Comparison of ENCODE assay signal across 12 mouse cellular contexts in genomic region chr6:5802840-5803491, GRCm38 (mm10).
DNase-seq lines count a peak whose midpoint lies in the region; ATAC-seq lines count a peak whose summit lies in the region.
"Had no signal": no experiment of that assay in that cellular context is flagged by ENCODE, and none has a peak within 500 bp of the region (broad histone marks: within the 10 kb centered on the region; RNA-seq: fewer than 3 reads in every experiment).

No protein-coding gene starts in this region.

- WGBS in kidney, embryonic 16.5 days, result 43% methylated on average over 11 of the region's 11 CpGs

- no peak overlapping the region for H3K9ac ChIP-seq in kidney, embryonic 16.5 days (replicated peaks; ENCODE audit: low read length)

- no peak overlapping the region for H3K4me3 ChIP-seq in kidney, embryonic 16.5 days (ENCODE audit: low read length)
- H3K4me3 ChIP-seq: erythroblast, embryonic 14.5 days; left cerebral cortex, adult 2 months; myocyte had no signal

- peak; percentile 83 for ATAC-seq in kidney, embryonic 16.5 days (ENCODE audit: low FRiP score, low TSS enrichment)

- H3K9me3 ChIP-seq in kidney, embryonic 16.5 days (ENCODE audit: low read length), result no peaks in the 10 kb centered on the region
- H3K9me3 ChIP-seq: G1E had no signal

- intact Hi-C loops in heart, postnatal 36 days (cut with DNase I), result loop anchor here (1.0 kb wide), 1 partner anchor 158 kb away; no protein-coding TSS in a partner anchor

- H3K4me1 ChIP-seq in kidney, embryonic 16.5 days (ENCODE audit: insufficient read depth, low read length), result peaks cover 2% of the 10 kb centered on the region

- H3K4me2 ChIP-seq in kidney, embryonic 16.5 days (replicated peaks; ENCODE audit: low read depth, low read length), result no peak overlapping the region

- H3K36me3 ChIP-seq in kidney, embryonic 16.5 days (ENCODE audit: insufficient read depth, low read length), result no peaks in the 10 kb centered on the region
- H3K36me3 ChIP-seq: G1E had no signal

- H3K27me3 ChIP-seq in kidney, embryonic 16.5 days (ENCODE audit: insufficient read depth, low read length), result no peaks in the 10 kb centered on the region

- no peak for DNase-seq in kidney, adult 9 months
- peak; percentile 58 for DNase-seq in brain, adult 2 months (ENCODE audit: low read depth, low spot score)
- DNase-seq in cerebellum, adult 11-12 months, result peak; percentile 37
- DNase-seq in heart, postnatal 36 days, result peak; percentile 4 to 12
- no peak for DNase-seq in yolk sac, embryonic 10.5 days (ENCODE audit: low spot score)
- DNase-seq in ovary, postnatal 36 days (ENCODE audit: low spot score), result no peak
- DNase-seq: thymus, postnatal 25 days had no signal

- H3K27ac ChIP-seq in kidney, embryonic 16.5 days (ENCODE audit: low read length), result no peak overlapping the region
- H3K27ac ChIP-seq: left cerebral cortex, adult 2 months had no signal

Comparison
In these comparisons a context has a peak if more than half of its experiments do, and no peak if none do; other contexts are left out.
1. DNase-seq: peak in brain, adult 2 months (single experiment), cerebellum, adult 11-12 months (single experiment) and heart, postnatal 36 days (2 of 2); none in kidney, adult 9 months (single experiment), yolk sac, embryonic 10.5 days (single experiment) and ovary, postnatal 36 days (single experiment).